Mouse (Mus musculus) cerebellum, adult (tissue): ENCODE results near the gene Med27.
"Not testable (repeated sequence)": the region's sequence is repeated elsewhere in the genome, so short reads cannot be mapped to it uniquely, and the experiment has no call there.

Experiments
- ATAC-seq: cut with Nextera tagmentation; 2 replicates; pipeline ENCODE4 v1.9.2; 2017; ENCODE audit warnings: mild to moderate bottlenecking, moderate library complexity, mixed read lengths; ENCODE audit not compliant: insufficient number of reproducible peaks, low FRiP score, low TSS enrichment

Med27 gene

GRCm38 (mm10) chr2:29504848-29505247, 158.2 kb downstream of the Med27 start:
- no peak for ATAC-seq

GRCm38 (mm10) chr2:29506411-29506810, 159.8 kb downstream of the Med27 start:
- no peak for ATAC-seq

DNA sequence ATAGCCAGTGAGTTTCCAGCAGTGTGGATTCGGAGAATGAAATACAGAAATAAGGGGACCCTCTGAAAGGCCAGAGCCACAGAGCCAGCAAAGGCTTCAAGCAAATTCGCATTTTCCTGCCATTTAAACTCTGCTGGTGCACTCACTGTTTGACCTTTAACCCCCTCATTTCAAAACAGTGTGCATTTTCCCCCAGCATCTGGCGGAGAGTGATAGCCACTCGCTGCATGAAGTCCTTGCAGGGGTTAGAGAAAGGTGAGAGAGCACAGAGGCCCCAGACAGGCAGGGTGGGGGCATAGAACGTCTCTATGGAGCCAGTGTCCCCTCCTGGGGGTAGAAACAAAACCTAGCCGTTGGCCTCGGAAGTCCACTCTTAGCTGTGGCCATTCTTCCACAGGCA, 166.5 kb downstream of the Med27 start:
- no peak for ATAC-seq

GRCm38 (mm10) chr2:29514836-29515235, 168.2 kb downstream of the Med27 start:
- ATAC-seq, result no peak

DNA sequence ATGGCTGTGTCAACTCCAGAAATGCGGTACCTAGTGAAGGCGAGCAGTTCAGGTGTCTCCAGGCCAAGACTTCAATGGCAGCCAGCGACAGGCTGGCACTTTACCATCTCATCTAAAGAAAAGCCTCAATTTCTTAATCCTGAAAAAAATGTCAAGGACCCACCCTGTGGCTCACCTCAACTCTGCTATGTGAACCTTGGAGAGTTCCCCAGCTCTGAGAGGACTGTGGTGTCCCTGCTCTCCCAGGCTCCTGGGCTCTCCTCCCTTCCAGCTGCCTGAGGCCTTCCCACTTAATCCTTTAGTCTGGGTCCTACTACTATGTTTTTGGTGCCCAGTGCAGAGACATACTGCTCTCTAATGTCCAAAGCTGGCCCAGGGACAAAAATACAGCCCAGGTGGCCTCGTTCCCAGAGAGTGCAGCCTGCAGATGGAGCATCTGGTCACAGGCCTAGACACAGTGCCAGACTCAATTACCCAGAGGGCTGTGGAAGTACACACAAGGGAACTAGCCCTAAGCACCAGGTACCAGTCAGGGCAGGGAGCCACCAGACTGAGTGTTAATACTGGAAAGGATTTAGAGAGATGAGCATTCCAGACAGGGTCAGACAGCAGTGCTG, 169.3 kb downstream of the Med27 start:
- ATAC-seq, result peak; percentile 51

- no peak for ATAC-seq
Measured at GRCm38 (mm10) chr2:29516621-29517170, 170.1 kb downstream of the Med27 start.

- no peak for ATAC-seq
Measured at GRCm38 (mm10) chr2:29519402-29519801, 172.8 kb downstream of the Med27 start.

- no peak for ATAC-seq
Measured at GRCm38 (mm10) chr2:29520206-29520605, 173.6 kb downstream of the Med27 start.

DNA sequence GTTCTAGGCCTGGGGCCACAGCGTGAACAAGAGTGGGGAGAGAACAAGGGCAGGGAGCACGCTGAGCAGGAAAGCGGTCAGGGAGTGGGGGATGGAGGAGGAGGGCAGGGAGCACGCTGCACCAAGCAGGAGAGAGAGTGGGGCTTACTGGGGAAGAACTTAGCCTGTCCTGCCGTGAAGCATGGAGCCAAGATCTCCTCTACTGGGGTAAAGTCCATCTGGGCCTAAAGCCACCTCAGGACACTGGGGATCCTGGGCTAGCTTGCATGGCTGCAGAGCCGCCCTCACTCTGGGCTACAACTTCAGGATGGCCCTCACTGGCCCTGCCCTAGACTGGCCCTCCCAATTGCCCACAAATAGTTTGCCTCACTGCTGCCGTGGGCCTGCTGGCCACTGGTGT, 174.9 kb downstream of the Med27 start:
- no peak for ATAC-seq

DNA sequence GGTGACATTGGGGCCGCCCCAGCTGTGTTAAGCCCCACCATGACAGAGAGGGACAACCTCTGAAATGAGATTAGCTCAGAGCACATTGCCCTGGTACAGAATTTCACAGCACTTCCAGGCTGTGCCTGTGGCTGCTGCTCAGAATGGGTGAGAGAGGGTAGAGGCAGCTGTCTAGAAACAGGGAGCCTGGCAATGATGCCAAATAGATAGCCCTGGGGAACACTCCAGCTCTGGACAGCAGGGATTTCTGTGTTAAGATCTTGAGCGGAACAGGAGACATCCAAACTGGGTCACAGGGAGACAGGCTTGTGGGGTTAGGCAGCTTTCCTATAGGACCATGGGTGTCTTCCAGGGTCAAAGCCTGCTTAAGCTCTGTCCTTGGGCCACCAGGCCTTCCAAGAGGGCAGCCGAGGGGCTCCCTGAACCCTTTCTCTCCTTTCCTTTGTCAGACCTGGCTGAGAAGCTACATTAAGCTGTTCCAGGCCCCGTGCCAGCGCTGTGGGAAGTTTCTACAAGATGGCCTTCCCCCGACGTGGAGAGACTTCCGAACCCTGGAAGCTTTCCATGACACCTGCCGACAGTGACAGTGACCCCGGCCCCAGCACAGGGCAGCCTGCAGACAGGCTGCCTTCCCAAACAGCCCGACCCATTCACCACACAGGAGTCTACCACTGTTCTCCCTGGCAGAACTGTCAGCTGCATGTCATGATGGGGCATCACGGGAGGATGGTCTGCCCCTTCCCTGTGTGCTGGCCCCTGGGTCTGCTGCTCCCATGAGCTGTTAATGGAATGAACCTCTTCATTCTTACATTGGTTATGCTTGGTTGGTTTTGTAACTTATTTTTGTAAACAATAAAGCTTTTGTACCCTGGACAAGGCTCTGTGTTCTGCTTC, 177.5 kb downstream of the Med27 start:
- ATAC-seq, result no peak

GRCm38 (mm10) chr2:29525273-29525805, 178.7 kb downstream of the Med27 start:
- ATAC-seq, result no peak

DNA sequence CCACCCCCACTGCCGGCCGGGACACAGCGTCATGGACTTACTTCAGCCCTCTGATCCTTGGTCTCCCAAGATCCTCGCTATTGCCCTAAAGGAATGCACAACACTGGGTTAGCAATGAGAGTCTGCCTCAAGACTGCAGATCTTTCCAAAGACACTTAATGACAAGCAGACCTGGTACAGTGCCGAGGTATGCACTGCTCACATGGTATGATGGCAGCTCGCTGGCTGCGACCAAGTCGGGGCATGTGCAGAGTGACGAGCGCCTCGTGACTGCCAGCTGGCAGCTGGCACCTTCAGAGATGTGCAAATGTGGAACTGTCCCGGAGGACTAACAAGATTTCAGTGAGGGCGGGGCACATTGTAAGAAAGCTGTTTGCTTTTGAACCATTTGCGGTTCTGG, 179.6 kb downstream of the Med27 start:
- no peak for ATAC-seq

DNA sequence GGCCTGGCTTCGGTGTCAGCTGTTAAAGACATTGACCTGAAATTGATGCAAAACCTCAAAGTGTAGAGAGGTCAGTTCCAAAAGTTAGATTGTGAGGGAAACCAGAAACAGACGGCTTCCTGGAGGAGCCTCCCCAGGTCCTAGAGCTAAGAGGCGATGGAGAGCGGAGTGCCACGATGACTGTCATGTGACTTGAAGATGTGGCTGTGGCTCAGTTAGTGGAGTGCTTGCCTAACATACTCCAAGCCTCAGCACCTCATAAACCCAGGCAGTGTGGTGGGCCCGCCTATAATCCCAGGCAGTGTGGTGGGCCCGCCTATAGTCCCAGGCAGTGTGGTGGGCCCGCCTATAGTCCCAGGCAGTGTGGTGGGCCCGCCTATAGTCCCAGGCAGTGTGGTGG, 180.9 kb downstream of the Med27 start:
- ATAC-seq, result not testable (repeated sequence)

DNA sequence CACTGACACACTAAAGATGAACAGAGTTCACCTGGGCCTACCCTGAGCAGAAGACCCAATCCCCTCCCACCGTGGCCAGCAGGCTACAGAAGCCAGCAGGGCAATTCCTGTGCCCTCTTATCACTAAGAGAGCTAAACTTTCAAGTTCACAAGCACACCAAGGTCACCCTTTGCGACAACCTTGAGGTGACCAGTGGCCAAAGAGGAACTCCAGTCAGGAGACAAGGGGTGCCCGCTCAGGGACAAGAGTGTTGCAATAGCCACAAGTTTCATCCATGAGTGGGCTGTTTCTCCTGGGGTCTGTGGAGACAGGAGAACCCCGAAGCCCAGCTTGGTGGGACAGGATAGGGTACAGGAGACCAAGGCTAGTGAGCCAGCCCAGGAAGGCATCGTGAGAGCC, 182.2 kb downstream of the Med27 start:
- no peak for ATAC-seq

DNA sequence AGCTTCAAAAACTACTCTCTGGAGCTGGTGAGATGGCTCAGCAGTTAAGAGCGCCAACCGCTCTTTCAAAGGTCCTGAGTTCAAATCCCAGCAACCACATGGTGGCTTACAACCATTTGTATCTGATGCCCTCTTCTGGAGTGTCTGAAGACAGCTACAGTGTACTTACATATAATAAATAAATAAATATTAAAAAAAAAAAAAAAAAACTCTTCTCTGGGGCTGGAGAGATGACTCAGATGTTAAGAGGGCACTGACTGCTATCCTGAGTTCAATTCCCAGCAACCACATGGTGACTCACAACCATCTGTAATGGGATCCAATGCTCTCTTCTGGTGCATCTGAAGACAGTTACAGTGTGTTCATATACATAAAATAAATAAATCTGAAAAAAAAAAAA, 183.2 kb downstream of the Med27 start:
- not testable (repeated sequence) for ATAC-seq

DNA sequence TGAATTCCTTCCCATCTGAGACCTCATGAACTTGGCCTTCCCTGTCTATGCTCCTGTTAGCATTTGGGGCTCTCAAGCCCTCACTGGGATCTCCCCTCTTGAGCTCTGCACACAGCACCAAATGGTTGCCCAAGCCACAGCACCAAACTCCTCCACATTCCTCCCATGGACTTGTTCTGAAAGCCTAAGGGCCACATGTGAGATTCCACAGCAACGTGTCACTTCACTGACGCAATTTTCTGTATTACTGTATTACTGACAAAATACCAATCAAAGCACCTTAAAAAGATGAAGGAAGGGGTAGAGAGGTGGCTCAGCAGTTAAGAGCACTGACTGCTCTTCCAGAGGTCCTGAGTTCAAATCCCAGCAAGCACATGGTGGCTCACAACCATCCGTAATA, 185.6 kb downstream of the Med27 start:
- no peak for ATAC-seq

DNA sequence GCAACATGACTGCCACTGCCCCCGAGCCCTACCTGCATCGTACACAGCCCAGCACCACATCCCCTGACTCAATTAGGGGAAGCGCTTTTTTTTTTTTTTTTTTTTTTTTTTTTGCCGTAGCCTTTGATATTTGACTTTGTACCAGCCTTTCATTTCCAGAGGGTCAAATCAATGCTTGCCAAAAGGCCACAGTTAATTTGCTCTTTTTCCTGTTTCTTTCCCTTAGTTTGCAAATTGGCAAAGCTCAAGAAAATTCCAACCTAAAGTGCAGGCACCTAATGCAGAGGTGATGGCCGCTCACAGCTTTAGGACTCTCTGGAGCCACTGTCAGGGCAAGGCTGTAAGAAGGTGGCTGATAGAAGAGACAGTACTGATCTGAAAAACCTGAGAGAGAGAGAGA, 186.3 kb downstream of the Med27 start:
- ATAC-seq, result no peak

DNA sequence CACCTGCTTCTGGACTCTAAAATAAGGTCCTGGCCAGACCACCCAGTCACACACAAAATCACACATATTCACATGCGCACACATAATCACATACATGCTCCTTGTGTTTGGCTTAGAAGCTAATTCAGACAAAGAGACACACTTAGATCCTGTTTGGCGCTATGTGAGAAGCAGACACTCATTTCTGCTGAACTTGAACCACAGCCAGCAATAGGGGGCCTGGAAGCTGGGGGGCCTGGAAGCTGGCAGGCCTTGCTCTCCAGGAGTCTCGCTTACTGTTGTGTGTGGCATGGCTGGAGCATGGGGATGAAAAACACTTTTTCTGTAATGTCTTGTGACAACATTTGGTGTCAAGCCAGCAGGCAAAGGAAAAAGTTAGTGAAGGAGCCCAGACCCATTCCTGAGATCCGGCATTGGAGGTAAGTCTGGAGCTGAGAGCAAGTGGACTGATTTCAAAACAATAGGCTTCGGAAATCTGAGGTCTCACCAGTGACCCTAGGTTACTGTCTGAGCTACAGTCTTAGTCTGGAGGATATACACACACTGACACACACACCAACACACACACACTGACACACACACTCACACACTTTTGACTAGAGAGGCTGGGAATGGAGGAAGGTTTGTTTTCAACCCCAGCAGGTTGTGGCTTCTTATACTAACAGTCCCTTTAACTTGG, 189.1 kb downstream of the Med27 start:
- ATAC-seq, result no peak

DNA sequence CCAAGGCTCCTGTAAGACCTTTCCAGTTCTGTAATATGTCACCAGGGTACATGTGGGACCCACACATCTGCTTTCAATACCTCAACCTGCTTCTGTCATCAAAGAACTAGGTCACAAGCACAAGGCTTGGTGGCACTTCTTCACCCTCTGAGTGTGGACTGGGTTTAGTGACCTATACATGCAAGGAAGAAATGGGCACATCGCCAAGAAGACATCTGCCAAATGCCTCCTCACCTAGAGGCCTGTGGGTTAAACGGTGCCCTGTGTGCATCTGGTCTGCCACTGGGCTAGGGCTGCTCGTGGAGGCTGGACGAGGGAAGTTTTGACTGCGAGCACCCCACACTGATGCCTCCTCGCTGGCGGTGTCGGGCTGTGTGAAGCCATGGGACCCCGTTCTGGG, 189.9 kb downstream of the Med27 start:
- no peak for ATAC-seq

DNA sequence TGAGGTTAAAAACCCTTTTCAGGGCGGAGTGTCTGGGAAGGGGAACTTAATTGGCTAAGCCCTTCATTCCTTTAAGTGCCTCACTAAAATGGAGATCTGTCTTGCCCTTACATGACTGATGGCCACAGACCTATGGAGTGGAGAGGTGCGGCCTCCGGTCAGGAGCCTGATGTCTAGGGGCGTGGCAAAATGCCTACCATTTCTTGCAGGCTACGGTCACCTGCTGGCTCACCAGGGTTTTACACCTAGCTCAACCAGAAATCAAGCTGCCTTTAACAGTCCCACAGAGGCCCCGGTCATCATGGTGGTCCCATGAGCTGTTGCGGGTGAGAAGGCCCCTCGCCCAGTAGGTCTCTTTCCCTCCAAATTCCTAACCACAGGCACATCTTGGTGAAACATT, 190.7 kb downstream of the Med27 start:
- ATAC-seq, result no peak

GRCm38 (mm10) chr2:29542039-29542438, 195.4 kb downstream of the Med27 start:
- ATAC-seq, result no peak
